Mouse (Mus musculus): ENCODE data around the gene Krt72.

The Krt72 gene

GRCm38 (mm10) chr15:101730653-101731052 is 55.6 kb downstream of the Krt72 start:
- no peak for DNase-seq (ENCODE audit: low read depth, low spot score)
- Histone ChIP-seq H3K36me3 (ENCODE audit: control insufficient read depth, insufficient read depth, low read length, poor library complexity, severe bottlenecking) (no peaks in the 10 kb centered on the region), H3K27me3 (ENCODE audit: control insufficient read depth, insufficient read depth, low read length, poor library complexity, severe bottlenecking) (no peaks in the 10 kb centered on the region)

All from splenic B cell, adult 2 months (primary cell).